Mouse (Mus musculus) left cerebral cortex, adult 11 months (tissue): Measurements from ENCODE around the gene Sorl1.

Experiments
- DNase-seq: peaks from one replicate; pipeline ENCODE4 v3.0.0; 2022; ENCODE audit warnings: low spot score

Gene Sorl1

GRCm38 (mm10) chr9:42053591-42054190, 70.4 kb downstream of the Sorl1 start:
- DNase-seq: no peak

- DNase-seq: no peak
Measured at GRCm38 (mm10) chr9:42052713-42053356, 71.3 kb downstream of the Sorl1 start.

- DNase-seq: no peak
Measured at GRCm38 (mm10) chr9:42048542-42048941, 75.6 kb downstream of the Sorl1 start.

GRCm38 (mm10) chr9:42047786-42048185, 76.3 kb downstream of the Sorl1 start:
- DNase-seq: no peak

GRCm38 (mm10) chr9:42046248-42046647, 77.8 kb downstream of the Sorl1 start:
- DNase-seq: no peak

GRCm38 (mm10) chr9:42044651-42045050, 79.4 kb downstream of the Sorl1 start:
- no peak for DNase-seq

- no peak for DNase-seq
Measured at GRCm38 (mm10) chr9:42043934-42044333, 80.2 kb downstream of the Sorl1 start.

- no peak for DNase-seq
Measured at GRCm38 (mm10) chr9:42039000-42039992, 84.8 kb downstream of the Sorl1 start.

- DNase-seq: no peak
Measured at GRCm38 (mm10) chr9:42036885-42037284, 87.2 kb downstream of the Sorl1 start.

GRCm38 (mm10) chr9:42035995-42036394, 88.1 kb downstream of the Sorl1 start:
- DNase-seq: no peak

GRCm38 (mm10) chr9:42035213-42035765, 88.8 kb downstream of the Sorl1 start:
- no peak for DNase-seq

GRCm38 (mm10) chr9:42034116-42034520, 90.0 kb downstream of the Sorl1 start:
- DNase-seq: no peak

- DNase-seq: no peak
Measured at GRCm38 (mm10) chr9:42033291-42034115, 90.6 kb downstream of the Sorl1 start.

- DNase-seq: no peak
Measured at GRCm38 (mm10) chr9:42032419-42032818, 91.7 kb downstream of the Sorl1 start.

- DNase-seq: no peak
Measured at GRCm38 (mm10) chr9:42028807-42029206, 95.3 kb downstream of the Sorl1 start.

- DNase-seq: no peak
Measured at GRCm38 (mm10) chr9:42024257-42024656, 99.8 kb downstream of the Sorl1 start.

GRCm38 (mm10) chr9:42023383-42023782, 100.7 kb downstream of the Sorl1 start:
- DNase-seq: no peak

- DNase-seq: no peak
Measured at GRCm38 (mm10) chr9:42022318-42022717, 101.8 kb downstream of the Sorl1 start.

- no peak for DNase-seq
Measured at GRCm38 (mm10) chr9:42019308-42020031, 104.6 kb downstream of the Sorl1 start.

- DNase-seq: no peak
Measured at GRCm38 (mm10) chr9:42008501-42008900, 115.6 kb downstream of the Sorl1 start.

GRCm38 (mm10) chr9:42005101-42005500, 119.0 kb downstream of the Sorl1 start:
- no peak for DNase-seq
